Mouse (Mus musculus): ENCODE results near the gene Lmo7.

Gene Lmo7

DNA sequence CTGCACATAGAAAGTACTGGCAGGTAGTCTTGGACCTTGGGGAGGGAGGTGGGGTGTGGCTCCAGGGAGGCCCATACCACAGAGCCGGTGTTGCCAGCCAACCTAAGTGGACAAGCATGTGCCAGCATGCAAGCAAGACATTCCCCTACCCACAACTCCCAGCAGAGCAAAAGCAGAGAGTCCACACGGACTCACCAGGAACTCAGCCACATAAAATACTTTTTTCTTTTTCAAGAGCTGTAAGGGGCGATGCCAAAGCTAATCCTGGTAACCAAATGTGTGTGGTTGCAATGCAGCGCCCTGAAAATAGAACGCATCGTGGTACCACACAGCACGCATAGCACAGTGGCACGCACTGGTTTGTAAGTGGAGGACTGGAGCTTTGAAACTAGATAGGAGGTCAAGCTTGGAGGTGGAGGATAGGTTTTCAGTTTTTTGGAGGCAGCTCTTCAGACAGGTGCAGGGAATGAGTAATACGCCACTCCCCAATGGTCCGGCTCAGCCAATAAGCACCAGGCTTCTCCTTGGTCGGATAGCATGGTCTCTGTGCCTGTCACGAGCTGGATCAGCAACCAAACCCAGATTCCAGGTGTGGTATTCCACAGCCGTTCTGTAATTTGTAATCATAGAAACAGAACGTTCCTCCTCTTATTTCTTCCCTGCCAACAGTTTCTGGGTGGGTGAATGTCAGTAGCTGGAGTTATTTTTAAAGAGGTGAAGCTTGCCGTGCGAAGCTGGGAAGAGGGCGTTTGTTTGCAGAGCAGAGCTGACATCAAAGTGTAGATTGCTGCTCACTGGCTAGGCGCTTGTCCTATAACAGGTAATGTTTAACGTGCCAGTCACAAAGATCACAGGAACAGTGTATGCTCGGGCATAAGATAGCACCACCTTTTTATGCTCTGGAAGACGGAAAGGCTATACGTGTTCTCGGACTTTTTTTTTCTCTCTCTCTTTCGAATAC lies 110.3 kb downstream of the Lmo7 start:
- DNase-seq = peak; percentile 97

DNA sequence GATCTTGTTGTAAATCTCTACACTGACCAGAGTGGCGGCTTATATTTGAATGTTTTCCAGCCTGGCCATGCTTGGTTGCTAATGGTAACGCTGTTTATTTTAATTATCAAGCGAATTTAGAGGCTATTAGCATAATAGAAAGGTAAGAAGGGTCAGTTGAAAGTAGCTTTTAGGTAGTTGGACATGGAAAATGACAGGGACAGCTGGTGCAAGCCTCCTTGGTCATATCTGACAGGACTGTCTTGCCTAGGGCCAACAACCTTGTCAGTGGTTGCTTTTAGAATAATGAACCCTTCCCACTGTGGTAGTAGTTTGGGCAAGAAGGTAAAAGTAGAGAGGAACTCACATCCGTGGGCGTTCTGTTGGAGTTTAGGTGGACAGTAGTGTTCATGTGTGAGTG lies 111.5 kb downstream of the Lmo7 start:
- peak; percentile 45 for DNase-seq

DNA sequence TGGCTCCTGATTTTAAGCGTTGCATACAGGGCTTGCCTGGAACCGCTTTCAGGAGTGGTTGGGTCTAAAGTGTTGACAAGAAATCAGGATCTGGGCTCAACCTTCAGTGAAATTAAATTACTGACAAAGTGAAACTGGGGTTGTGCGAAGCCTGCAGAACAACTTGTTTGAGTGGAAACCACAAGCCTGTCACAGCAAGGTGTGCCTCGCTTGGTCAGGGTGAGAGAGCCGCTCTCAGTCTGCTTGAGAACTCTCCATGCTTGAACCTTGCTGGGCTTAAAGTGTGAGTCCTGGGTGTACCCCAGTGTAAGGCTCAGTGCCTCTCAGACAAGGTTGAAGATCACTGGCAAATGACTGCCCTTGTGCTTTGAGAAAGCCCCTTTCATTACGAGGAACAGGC lies 112.8 kb downstream of the Lmo7 start:
- peak; percentile 90 for DNase-seq

DNA sequence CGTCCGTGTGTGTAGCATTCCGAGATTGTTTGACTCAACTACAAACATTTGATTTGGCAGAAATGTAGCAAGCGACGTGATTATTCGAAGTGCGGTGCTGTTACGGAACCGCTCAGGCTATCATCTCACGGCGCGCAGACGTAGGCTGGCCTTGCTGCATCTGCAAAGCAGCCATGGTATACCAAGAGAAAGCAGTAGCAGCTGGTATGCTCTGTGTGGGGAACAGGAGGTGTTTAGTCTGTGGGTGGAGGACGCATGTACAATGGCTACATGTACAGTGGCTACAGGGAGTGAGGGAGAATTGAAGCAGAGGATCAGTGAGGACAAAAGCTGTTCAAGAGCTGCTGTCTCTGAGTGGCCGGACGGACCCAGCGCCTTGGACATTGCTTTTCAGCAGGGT lies 113.7 kb downstream of the Lmo7 start:
- DNase-seq = peak; percentile 89

DNA sequence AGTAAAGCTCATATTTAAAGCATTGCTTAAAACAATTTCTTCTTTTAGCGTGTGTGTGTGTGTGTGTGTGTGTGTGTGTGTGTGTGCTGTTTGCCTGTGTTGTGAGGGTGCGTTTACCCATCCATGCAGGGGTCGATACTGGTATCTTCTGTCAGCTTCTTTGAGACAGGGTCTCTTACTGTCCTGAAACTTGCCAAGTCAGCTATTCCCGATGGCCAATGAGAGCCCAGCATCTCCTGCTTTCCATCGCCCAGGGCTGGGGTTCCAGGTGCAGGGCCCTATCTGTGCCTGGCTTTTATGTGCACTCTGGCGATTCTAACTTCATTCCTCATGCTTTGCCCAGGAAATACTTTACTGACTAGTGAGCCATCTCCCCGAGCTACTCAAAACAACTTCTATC lies 114.7 kb downstream of the Lmo7 start:
- DNase-seq = peak; percentile 89

DNA sequence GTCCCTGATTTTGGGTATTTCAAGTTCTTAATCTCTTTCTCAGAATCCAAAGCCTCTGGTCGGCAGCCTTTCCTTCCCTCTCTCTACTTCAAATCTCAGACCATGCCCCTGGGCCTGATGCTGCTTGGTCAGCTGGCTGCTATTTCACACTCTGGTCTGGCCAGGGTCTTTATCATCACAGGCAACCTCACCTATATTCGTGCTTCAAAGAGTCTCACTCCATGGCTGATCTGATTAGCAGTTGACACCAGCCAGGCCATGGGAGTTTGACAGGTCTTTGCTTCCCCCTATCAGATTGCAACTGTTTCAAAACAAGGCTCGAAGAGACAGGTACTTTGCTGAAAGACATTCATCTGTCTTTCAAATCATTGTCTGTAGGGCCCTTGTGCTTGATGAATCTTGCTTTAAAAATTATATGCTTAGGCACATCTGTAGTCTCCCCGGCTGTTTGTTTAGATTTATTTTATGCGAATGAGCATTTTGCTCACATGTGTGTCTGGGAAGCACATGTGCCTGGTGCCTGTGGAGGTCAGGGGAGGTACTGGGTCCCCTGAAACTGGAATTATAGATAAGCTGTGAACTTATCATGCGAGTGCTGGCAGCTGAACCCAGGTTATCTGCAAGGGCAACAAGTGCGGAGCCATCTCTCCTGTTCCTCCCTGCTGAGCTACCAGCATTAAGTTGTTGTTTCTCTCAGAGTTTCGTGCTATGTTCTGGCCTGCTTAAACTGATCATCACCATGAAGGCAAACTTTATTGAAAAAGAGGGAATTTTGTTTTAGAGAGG lies 116.5 kb downstream of the Lmo7 start:
- DNase-seq = peak; percentile 88

GRCm38 (mm10) chr14:101847520-101847919 lies 117.8 kb downstream of the Lmo7 start:
- DNase-seq = peak; percentile 89

GRCm38 (mm10) chr14:101852584-101853195 lies 122.9 kb downstream of the Lmo7 start:
- DNase-seq = peak; percentile 82

GRCm38 (mm10) chr14:101853207-101853606 lies 123.5 kb downstream of the Lmo7 start:
- DNase-seq = no peak

DNA sequence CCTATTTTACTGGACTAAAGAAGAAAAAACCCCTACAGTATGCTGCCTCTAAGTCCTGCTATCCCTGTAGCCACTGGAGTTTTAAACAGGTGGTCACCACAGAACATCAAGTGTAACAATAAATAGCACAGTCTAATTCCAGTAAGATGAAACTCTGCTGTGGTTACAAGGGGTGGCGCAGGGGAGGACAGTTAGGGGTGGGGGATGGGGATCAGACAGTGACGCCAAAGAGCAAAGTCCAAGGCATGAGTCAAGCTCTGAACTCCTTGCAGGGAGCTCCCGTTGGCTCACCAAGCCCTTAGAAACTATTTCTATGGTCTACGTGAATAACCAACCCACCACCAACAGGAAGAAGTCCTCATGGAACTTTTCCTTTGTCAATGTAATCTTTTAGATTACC lies 124.0 kb downstream of the Lmo7 start:
- peak; percentile 84 for DNase-seq

DNA sequence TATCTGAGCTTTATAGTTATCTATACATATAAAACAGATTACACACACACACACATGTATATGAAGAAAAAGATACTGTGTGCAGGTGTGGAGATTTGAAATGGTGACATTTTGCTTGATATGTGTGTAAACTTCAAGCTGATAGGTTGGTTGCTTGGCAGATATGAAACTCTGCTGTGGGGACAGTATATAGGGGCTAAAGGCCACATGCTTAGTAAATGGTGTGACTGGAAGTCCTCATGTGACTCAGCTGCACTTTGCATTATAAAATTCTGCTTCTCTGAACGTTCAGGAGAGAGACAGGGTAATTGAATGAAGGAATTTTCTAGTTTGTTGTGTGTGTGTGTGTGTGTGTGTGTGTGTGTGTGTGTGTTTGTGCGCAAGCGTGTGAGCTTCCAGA lies 124.5 kb downstream of the Lmo7 start:
- no peak for DNase-seq

- DNase-seq = peak; percentile 89
These were observed 129.6 kb downstream of the Lmo7 start for GRCm38 (mm10) chr14:101859305-101859886.

DNA sequence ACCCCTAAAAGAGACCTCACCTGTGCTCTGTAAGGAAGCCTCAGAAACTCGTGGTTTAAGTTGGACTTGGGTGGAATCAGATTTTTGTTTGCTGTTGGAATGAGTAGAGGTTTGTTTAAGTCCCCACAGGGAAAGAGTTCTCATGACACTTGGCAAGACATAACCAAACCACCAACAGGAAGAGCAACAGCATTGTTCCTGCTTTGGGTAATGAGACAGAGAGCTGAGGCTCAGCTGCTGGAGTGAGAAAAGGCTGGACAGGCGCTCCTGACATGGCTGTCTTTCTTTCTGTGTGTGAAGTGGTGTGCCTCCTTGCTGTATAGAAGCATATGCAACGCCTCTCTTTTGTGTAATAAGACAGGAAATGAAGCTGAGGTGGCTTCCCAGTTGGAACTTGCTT lies 132.3 kb downstream of the Lmo7 start:
- peak; percentile 83 for DNase-seq

GRCm38 (mm10) chr14:101867071-101867733 lies 137.4 kb downstream of the Lmo7 start:
- DNase-seq = peak; percentile 73

- peak; percentile 99 for DNase-seq
These were observed 139.4 kb downstream of the Lmo7 start for GRCm38 (mm10) chr14:101869145-101869544.

DNA sequence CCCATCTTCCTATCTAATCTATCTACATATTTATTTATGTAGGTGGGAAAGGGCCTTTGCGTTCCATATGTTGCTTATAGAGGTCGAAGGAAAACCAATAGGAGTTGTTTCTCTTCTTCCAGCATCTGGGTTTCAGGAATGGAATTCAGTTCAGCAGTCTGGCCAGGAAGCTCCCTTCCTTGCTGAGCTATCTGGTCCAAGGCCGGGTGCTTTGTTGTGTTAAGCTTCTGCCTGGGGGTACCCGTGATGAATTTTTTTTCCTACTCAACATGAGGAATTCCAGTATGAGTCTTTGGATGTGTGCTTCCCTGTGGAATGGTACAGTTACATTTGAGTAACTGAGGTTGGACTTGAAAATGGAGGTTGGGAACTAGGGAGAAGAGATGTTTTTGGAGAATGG lies 139.9 kb downstream of the Lmo7 start:
- peak; percentile 81 for DNase-seq

DNA sequence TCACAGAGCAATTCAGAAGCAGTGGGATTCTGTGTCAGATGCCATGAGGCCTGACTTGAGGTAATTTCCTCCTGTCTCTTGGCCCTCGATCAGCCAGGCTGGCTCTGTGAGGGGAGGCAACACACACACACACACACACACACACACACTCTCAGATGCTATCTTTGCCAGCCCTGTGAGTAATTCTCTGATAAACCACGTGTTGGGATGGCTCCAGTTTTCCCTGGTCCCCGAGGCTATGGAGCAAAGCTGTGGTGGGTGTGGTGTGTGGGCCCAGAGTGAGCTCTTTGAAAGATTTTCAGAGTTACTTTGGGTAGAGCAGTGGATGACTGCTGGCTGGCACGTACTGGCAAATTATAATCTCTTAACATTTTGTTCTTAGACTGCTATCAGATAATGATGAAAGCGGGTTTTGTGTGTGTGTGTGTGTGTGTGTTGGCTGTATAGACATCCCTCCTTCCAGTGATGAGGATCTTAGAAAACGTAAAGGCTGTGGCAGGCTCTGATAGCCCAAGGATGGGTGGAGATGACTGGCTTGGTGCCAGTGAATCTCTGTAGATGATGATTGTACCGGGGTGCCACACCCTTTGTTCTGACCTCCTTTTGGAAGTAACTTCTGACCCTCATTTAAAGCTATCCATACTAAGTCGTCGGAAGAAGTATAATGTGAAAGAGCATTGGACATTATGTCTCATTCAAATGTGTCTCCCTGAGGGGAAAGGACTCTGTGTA lies 140.6 kb downstream of the Lmo7 start:
- peak; percentile 94 for DNase-seq

DNA sequence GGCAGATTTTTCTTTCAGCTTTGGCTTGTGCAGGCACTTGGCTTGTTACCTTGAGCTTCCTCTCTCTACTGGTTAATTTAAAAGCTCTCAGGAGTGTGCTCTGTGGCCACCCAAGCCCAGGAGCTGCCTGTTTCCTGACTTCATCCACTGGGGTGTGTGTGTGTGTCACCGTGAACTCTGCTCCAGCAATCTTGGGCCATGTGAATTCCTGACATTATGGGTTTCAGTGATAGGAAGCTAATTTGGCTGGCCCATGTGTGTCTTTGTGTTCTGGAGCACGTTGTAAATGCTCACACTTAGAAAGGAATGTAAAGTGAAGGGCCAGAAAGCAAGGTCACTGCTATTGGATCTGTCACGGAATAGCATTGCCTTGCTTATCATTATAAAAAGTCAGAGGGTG lies 143.1 kb downstream of the Lmo7 start:
- DNase-seq = peak; percentile 98

- DNase-seq = peak; percentile 83
These were observed 148.7 kb downstream of the Lmo7 start for GRCm38 (mm10) chr14:101878346-101879049.

GRCm38 (mm10) chr14:101879050-101879694 lies 149.4 kb downstream of the Lmo7 start:
- DNase-seq = peak; percentile 65
